Mouse (Mus musculus) forelimb bud, embryonic 11.5 days (tissue): ENCODE results near the gene Gm13757.
"Not testable (repeated sequence)": the region's sequence is repeated elsewhere in the genome, so short reads cannot be mapped to it uniquely, and the experiment has no call there.

ENCODE experiments used
- DNase-seq: peaks from one replicate; pipeline ENCODE4 v3.0.0-alpha.2; 2012; ENCODE audit warnings: low read depth, low spot score

Gene Gm13757

DNA sequence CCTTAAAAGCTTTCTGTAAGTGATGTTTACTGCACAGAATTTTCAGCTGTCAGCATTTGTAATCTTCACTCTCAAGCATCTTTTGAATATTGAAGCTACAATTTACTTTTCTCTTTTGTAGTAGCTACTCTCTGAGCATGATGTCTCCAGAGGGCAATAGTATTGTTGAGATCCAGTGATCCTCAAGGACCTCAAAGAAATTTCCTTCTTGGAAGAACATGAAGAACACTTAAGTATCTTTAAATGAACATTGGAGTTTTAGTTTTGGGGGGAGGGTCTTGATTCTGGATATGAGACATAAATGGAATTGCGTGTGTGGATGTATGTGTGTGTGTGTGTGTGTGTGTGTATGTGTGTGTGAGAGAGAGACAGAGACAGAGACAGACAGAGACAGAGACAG lies at the start of gene Gm13757:
Gm13757 (minus strand) TSS at position 101 of the 400 bp plus-strand sequence.
- DNase-seq = no peak

DNA sequence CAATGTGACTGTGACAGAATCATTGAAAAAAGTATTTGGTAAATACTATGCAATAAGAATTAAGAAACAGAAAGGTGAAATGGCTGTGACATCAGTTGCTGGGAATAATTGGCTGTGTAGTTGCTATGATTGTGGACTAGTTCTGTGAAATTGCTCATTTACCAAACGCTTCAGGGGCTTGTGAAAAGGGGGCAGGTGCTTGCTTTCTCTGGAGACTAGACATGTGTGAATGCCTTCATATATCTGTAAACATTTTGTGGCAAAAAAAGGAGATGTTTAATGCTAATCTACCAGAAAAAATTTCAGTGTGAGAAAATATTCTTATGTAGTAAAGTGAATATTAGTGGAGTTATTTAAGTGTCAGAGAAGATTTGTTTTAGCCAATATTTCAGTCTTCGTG lies 44.1 kb upstream of the Gm13757 start, which contains the start of gene Olfr1185-ps1:
Olfr1185-ps1 (plus strand) TSS at position 301 of the 400 bp plus-strand sequence.
- no peak for DNase-seq

DNA sequence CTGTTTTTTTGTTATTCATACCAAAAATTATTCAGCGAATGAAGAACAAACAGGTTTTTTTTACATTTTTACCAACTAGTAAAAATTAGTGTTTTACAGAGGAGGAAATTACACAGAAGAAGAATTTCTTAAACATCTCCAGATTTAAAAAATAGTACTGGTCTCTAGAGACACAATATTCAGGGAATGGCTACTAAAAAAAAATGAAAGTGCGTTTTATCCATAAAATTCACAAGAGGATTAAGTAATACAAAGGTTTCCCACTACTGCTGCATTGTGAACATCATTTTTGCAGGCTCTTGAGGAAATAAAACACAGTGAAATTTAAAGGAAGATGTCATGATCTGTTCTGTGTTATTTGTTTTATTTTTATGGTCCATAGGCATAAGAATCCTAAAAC lies 34.4 kb upstream of the Gm13757 start, which contains the start of gene Olfr1184:
Olfr1184 (plus strand) TSS at position 301 of the 400 bp plus-strand sequence.
- DNase-seq = no peak

DNA sequence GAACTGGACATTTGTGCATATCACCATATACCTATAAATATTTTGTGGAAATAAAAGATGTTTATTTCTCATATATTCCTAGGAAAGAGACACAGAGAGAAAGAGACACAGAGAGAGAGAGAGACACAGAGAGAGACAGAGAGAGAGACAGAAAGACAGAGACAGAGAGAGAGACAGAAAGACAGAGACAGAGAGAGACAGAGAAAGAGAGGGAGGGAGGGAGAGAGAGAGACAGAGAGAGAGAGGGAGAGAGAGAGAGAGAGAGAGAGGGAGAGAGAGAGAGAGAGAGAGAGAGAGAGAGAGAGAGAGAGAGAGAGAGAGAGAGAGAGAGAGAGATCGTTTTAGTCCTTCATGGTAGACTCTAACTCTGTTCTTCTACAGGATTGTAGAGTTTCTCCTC lies 5.6 kb upstream of the Gm13757 start, which contains the start of gene Olfr1183:
Olfr1183 (plus strand) TSS at position 301 of the 400 bp plus-strand sequence.
- DNase-seq = not testable (repeated sequence)

DNA sequence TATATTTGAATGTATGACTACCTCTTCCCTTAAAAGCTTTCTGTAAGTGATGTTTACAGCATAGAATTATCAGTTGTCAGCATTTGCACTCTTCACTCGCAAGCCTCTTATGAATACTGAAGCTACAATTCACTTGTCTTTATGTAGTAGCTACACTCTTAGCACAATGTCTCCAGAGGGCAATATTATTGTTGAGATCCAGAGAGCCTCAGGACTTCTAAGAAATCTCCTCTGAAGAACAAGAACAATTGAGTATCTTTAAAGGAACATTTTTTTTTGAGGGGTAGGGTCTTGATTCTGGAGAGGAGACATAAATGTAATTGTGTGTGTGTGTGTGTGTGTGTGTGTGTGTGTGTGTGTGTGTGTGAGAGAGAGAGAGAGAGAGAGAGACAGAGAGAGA lies 22.9 kb downstream of the Gm13757 start, which contains the start of gene Olfr1181:
Olfr1181 (minus strand) TSS at position 101 of the 400 bp plus-strand sequence.
- no peak for DNase-seq

DNA sequence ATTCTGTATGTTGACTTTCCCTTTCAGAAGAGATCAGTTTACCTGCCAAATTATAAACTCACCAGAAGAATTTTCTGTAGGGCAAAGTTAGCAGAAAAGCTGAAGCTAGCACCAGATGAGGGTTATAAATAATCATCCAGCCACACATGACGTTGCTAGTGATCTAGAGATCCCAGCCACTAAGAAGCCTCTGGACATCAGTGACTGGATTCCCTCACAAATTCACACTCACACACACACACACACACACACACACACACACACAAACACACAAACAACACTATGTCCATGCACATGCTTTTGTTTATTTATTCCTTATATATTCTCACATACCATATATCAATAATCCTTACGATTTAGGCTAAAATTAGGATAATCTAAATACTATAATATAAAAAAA lies 29.9 kb downstream of the Gm13757 start, which contains the start of gene Olfr1180:
Olfr1180 (minus strand) TSS at position 101 of the 400 bp plus-strand sequence.
- DNase-seq = no peak

DNA sequence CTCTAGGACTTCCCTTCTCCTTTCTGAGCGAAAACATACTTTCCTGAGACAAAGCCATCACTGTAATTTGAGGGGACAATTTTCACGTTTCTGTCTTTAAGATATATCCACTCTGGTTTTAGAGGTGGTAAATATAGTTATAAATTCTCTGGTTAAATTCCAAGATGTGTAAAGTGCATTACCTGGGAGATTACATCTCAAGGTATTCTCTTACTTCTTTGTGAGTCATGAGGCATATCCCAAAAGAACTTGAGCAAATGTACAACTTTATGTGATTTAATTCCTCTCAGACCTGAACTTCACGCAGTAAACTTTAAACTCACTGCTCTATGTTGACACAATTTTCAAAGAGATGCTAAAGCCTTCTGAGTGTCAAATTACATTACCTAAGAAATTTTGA lies 42.6 kb downstream of the Gm13757 start, which contains the start of gene Olfr1179:
Olfr1179 (minus strand) TSS at position 101 of the 400 bp plus-strand sequence.
- no peak for DNase-seq
